ENCODE assay signal across 11 mouse cellular contexts in genomic region chr9:113515703-113516020, GRCm38 (mm10).
"Had no signal": no experiment of that assay in that cellular context is flagged by ENCODE, and none has a peak within 500 bp of the region (broad histone marks: within the 10 kb centered on the region; RNA-seq: fewer than 3 reads in every experiment).

No protein-coding gene starts in this region.

- H3K36me3 ChIP-seq: limb, embryonic 15.5 days; liver, embryonic 13.5 days; midbrain, embryonic 13.5 days had no signal

- H3K4me3 ChIP-seq: limb, embryonic 15.5 days; liver, embryonic 13.5 days; midbrain, embryonic 13.5 days had no signal

- H3K4me1 ChIP-seq: limb, embryonic 15.5 days; liver, embryonic 13.5 days had no signal

- H3K9me3 ChIP-seq: limb, embryonic 15.5 days; midbrain, embryonic 13.5 days had no signal

- ATAC-seq: midbrain, embryonic 13.5 days had no signal

- H3K9ac ChIP-seq: limb, embryonic 15.5 days; liver, embryonic 13.5 days; midbrain, embryonic 13.5 days had no signal

- H3K27ac ChIP-seq: limb, embryonic 15.5 days; liver, embryonic 13.5 days; midbrain, embryonic 13.5 days; stomach, postnatal 0 days had no signal

- H3K27me3 ChIP-seq: limb, embryonic 15.5 days; liver, embryonic 13.5 days; midbrain, embryonic 13.5 days had no signal

- H3K4me2 ChIP-seq: limb, embryonic 15.5 days; liver, embryonic 13.5 days; midbrain, embryonic 13.5 days had no signal

- DNase-seq: kidney, adult 18-20 months; kidney, postnatal 14 days; layer of hippocampus, adult 9-11 months; layer of hippocampus, postnatal 36 days; liver, embryonic 13.5 days; lung, adult 18-20 months; right cerebral cortex, postnatal 25 days; thymus, postnatal 4 days had no signal
